Mouse (Mus musculus) liver, postnatal 0 days (tissue): ENCODE measurements around the gene A630095N17Rik.

ENCODE experiments used
- CTCF ChIP-seq: sonication (generic); IDR thresholded peaks from 2 replicates; pipeline ENCODE4 v1.5.1; 2016; ENCODE audit warnings: antibody characterized with exemption, low read depth
- EP300 ChIP-seq: IDR thresholded peaks from 2 replicates; pipeline ENCODE4 v1.6.1; 2016; ENCODE audit warnings: antibody characterized with exemption, low read depth, mild to moderate bottlenecking

GRCm38 (mm10) chr1:75180105-75180590 lies 51.8 kb downstream of the A630095N17Rik start, which contains the start of gene Abcb6:
- TF ChIP-seq CTCF (no peak), EP300 (0 out of 2 replicates have a peak, but pooled peaks have one; percentile 20)
